Mouse (Mus musculus): Measurements from ENCODE around the gene Fndc5. TPM values are rescaled to one million over a fixed set of nuclear protein-coding genes. Genes with fewer than 3 reads are reported as not detected.

Fndc5 gene
- polyA plus RNA-seq, 1 experiment from 2014 or later = 1.8 TPM

DNA sequence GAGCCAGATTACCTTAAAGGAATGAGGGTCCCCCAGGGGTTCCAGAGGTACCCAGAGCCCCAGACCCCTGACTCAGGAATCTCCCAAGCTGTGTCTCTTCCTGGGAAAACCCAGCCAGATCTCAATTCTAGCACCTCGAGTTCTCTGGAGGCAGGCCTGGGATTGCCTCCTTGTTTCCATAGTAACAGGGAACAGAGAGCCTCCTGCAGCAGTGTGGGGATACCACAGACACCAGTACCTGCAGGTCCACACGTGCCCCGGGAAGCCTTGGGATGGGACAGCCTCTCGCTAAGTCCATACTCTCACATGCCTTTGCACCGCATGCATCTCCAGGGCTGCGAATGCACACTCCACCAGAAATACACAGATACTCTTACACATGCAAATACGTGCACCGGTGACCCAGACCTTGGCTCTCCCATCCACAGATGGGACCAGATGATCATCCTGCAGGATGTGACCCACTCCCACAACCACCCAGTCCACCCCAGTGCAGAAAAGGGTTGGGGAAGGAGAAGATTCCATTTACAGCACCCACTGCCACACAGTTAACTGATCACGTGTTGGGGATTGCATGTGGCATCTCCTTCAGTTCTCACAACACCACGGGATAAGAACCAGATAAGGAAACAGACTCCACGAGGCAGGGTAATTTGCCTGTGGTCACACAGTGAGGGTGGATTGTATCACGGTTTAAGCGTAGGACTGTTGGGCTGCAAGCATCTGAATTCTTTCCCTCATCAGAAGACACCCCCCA is 8.0 kb upstream of the Fndc5 start:
- peaks cover 64% of the 10 kb centered on the region for H3K27me3 ChIP-seq
- H3K27ac ChIP-seq (replicated peaks) = no peak overlapping the region
- H3K36me3 ChIP-seq = no peaks in the 10 kb centered on the region
- peaks cover 50% of the 10 kb centered on the region for H3K4me1 ChIP-seq
- no peak overlapping the region for H3K4me3 ChIP-seq
- ATAC-seq (ENCODE audit: low FRiP score, low read depth) = no peak
- H3K4me2 ChIP-seq (replicated peaks) = no peak overlapping the region
- 67% methylated on average over 13 of the region's 13 CpGs for WGBS
- H3K9ac ChIP-seq (replicated peaks) = no peak overlapping the region
- H3K9me3 ChIP-seq = no peaks in the 10 kb centered on the region

DNA sequence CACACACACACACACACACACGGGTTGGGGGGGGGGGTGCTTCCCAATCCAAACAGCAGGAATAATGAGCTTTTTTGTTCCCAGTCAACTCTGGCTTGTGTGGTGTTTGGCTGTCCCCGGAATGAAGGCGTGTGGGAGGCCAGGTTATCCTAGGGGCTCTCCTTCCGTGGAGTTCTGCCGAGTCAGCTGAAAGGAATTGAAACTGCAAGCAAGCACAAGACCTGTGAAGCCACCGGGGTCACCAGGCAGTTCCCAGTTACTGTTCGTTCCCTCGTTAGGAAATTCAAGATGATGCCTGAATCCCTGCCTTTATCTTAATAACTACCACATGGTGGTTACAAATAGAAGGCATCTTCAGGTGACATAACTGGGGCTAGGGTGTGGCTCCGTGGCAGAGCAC is 7.4 kb upstream of the Fndc5 start:
- Histone ChIP-seq H3K36me3 (no peaks in the 10 kb centered on the region), H3K4me3 (no peak overlapping the region), H3K9ac (replicated peaks) (no peak overlapping the region), H3K9me3 (no peaks in the 10 kb centered on the region), H3K27me3 (peaks cover 59% of the 10 kb centered on the region), H3K4me1 (peaks cover 50% of the 10 kb centered on the region), H3K27ac (replicated peaks) (no peak overlapping the region), H3K4me2 (replicated peaks) (no peak overlapping the region)
- 57% methylated on average over 9 of the region's 9 CpGs for WGBS
- no peak for ATAC-seq (ENCODE audit: low FRiP score, low read depth)

- no peak for ATAC-seq (ENCODE audit: low FRiP score, low read depth)
- H3K4me3 ChIP-seq = no peak overlapping the region
- H3K36me3 ChIP-seq = no peaks in the 10 kb centered on the region
- no peak overlapping the region for H3K27ac ChIP-seq (replicated peaks)
- no peak overlapping the region for H3K9ac ChIP-seq (replicated peaks)
- peaks cover 49% of the 10 kb centered on the region for H3K4me1 ChIP-seq
- H3K4me2 ChIP-seq (replicated peaks) = peak overlapping the region; percentile 25; the same call in 1 of the 2 replicates
- peaks cover 53% of the 10 kb centered on the region for H3K27me3 ChIP-seq
- 3% methylated on average over 8 of the region's 8 CpGs for WGBS
- H3K9me3 ChIP-seq = no peaks in the 10 kb centered on the region
Observed at GRCm38 (mm10) chr4:129130149-129130548, 6.7 kb upstream of the Fndc5 start.

GRCm38 (mm10) chr4:129130755-129131303 is 6.0 kb upstream of the Fndc5 start:
- no peaks in the 10 kb centered on the region for H3K9me3 ChIP-seq
- no peak for ATAC-seq (ENCODE audit: low FRiP score, low read depth)
- H3K4me1 ChIP-seq = peaks cover 43% of the 10 kb centered on the region
- H3K4me2 ChIP-seq (replicated peaks) = peak overlapping the region; percentile 25; the same call in 1 of the 2 replicates
- H3K27ac ChIP-seq (replicated peaks) = no peak overlapping the region
- H3K27me3 ChIP-seq = peaks cover 53% of the 10 kb centered on the region
- H3K9ac ChIP-seq (replicated peaks) = no peak overlapping the region
- 9% methylated on average over 16 of the region's 17 CpGs for WGBS
- H3K36me3 ChIP-seq = no peaks in the 10 kb centered on the region
- 0 out of 2 replicates have a peak overlapping the region, but pooled peaks have one; percentile 7 for H3K4me3 ChIP-seq

GRCm38 (mm10) chr4:129134799-129135585 is 1.8 kb upstream of the Fndc5 start:
- 10% methylated on average over 15 of the region's 15 CpGs for WGBS
- Histone ChIP-seq H3K4me2 (replicated peaks) (peak overlapping the region; percentile 21; the same call in 1 of the 2 replicates), H3K9me3 (no peaks in the 10 kb centered on the region), H3K27me3 (peaks cover 73% of the 10 kb centered on the region), H3K9ac (replicated peaks) (no peak overlapping the region), H3K27ac (replicated peaks) (no peak overlapping the region), H3K36me3 (no peaks in the 10 kb centered on the region), H3K4me1 (peaks cover 31% of the 10 kb centered on the region), H3K4me3 (no peak overlapping the region)
- no peak; the same call in 1 of the 2 replicates for ATAC-seq (ENCODE audit: low FRiP score, low read depth)

DNA sequence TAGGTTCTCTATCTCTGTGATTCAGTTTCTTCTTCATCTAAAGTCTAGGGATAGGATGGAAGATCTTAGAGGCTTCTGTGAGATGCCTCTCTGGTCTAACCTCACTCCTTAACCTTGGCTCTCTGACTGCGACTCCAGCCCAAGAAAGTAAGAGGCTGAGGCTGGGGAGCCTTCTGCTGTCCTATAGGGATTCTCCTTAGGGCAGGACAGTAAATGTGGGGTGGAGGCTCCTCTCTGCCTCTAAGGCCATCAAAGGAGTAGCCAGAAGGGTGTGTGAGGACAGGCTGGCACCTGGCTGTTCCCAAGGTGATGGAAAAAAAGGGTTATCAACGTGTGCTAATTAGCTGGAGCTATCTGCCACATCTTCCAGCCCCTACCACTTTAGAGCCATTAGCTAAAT is 1.2 kb upstream of the Fndc5 start:
- 56% methylated on average over 2 of the region's 2 CpGs for WGBS
- Histone ChIP-seq H3K36me3 (no peaks in the 10 kb centered on the region), H3K4me2 (replicated peaks) (no peak overlapping the region), H3K4me3 (no peak overlapping the region), H3K9me3 (no peaks in the 10 kb centered on the region), H3K27me3 (peaks cover 71% of the 10 kb centered on the region), H3K9ac (replicated peaks) (no peak overlapping the region), H3K4me1 (peaks cover 24% of the 10 kb centered on the region), H3K27ac (replicated peaks) (no peak overlapping the region)
- no peak for ATAC-seq (ENCODE audit: low FRiP score, low read depth)

DNA sequence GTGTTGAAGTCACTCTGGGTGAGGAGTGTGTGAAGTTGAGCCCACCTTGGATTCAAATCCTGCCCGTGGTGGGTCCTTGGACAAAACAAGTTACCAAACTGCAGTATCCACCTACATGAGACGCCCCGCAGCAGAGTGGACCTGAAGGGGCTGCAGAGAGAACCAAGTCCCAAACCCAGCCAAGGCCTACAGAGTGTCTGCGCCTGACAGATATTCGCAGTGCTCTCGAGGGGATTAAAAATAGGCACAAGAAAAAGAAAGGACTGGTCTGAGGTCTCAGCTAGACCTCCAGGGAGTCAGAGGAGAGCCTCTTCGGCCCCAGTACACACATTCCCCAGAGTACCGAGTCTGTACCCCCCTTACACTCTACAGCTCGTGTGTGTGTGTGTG is 615 bp upstream of the Fndc5 start:
- ATAC-seq (ENCODE audit: low FRiP score, low read depth) = no peak
- peak overlapping the region; percentile 61 for H3K4me3 ChIP-seq
- peak overlapping the region; percentile 79; the same call in 1 of the 2 replicates for H3K9ac ChIP-seq (replicated peaks)
- H3K36me3 ChIP-seq = no peaks in the 10 kb centered on the region
- H3K4me2 ChIP-seq (replicated peaks) = peak overlapping the region; percentile 93
- no peak overlapping the region for H3K27ac ChIP-seq (replicated peaks)
- no peaks in the 10 kb centered on the region for H3K9me3 ChIP-seq
- WGBS = 27% methylated on average over 9 of the region's 9 CpGs
- H3K27me3 ChIP-seq = peaks cover 65% of the 10 kb centered on the region
- peaks cover 20% of the 10 kb centered on the region for H3K4me1 ChIP-seq

DNA sequence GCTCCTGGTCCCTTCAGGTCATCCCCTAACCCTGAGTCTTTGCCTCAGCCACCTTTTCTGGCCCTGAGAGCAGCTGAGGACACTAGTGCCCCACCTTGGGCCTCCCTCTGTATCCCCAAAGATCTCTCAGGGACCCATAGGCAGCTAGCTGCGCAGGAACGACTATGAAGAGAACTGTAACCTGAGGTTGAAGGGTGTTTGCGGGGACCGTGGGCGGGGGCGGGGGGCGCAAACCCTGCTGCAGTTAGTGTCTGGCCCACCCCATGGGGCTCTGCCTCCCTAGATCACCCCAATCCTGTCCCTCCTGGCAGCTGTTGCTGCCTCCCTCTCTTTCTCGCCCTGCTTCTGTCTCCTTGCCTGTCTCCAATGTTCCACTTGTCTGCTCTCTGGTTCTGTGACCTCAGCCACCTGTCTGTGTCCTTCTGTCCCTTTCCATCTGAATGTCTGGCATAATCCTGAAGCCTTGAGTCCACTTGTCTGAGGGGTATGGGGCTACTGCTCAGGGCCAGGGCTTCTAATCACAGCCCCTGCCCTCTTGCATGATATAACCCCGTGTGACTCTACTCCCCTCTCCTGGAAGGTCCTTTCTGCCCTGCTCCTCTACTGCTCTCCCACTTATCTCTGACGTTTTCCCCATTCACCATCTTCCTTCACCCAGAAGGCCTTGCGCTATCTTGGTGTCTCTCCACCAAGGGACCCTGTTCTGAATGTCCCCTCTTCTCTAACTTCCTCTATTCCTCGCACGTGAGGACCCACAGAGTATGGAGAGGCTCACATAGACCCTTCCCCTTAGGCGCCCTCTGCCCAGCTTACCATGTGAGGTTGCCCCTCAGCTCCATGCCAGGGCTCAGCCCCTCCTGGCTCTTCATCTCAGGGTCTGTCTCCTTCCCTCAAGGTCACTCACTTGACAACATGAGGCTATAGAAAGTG is 858 bp downstream of the Fndc5 start:
- H3K27me3 ChIP-seq = peaks cover 50% of the 10 kb centered on the region

GRCm38 (mm10) chr4:129139642-129140041 is 2.8 kb downstream of the Fndc5 start:
- no peak for ATAC-seq (ENCODE audit: low FRiP score, low read depth)
- no peak overlapping the region for H3K4me2 ChIP-seq (replicated peaks)
- 87% methylated on average over 5 of the region's 5 CpGs for WGBS

More for the DNA sequence above, 858 bp downstream of the Fndc5 start:
- 46% methylated on average over 14 of the region's 14 CpGs for WGBS
- Histone ChIP-seq H3K4me1 (peaks cover 25% of the 10 kb centered on the region), H3K36me3 (no peaks in the 10 kb centered on the region), H3K9me3 (no peaks in the 10 kb centered on the region), H3K4me2 (replicated peaks) (peak overlapping the region; percentile 93), H3K27ac (replicated peaks) (no peak overlapping the region), H3K4me3 (peak overlapping the region; percentile 61), H3K9ac (replicated peaks) (peak overlapping the region; percentile 79; the same call in 1 of the 2 replicates)
- ATAC-seq (ENCODE audit: low FRiP score, low read depth) = no peak

GRCm38 (mm10) chr4:129140808-129141207 is 4.0 kb downstream of the Fndc5 start:
- Histone ChIP-seq H3K27ac (replicated peaks) (no peak overlapping the region), H3K27me3 (peaks cover 36% of the 10 kb centered on the region), H3K4me2 (replicated peaks) (no peak overlapping the region), H3K9me3 (no peaks in the 10 kb centered on the region), H3K4me3 (no peak overlapping the region), H3K36me3 (no peaks in the 10 kb centered on the region), H3K9ac (replicated peaks) (no peak overlapping the region), H3K4me1 (peaks cover 30% of the 10 kb centered on the region)
- 79% methylated on average over 4 of the region's 4 CpGs for WGBS
- ATAC-seq (ENCODE audit: low FRiP score, low read depth) = no peak

More at GRCm38 (mm10) chr4:129139642-129140041, 2.8 kb downstream of the Fndc5 start:
- Histone ChIP-seq H3K27me3 (peaks cover 44% of the 10 kb centered on the region), H3K4me3 (no peak overlapping the region), H3K27ac (replicated peaks) (no peak overlapping the region), H3K36me3 (no peaks in the 10 kb centered on the region), H3K9me3 (no peaks in the 10 kb centered on the region), H3K4me1 (peaks cover 30% of the 10 kb centered on the region), H3K9ac (replicated peaks) (no peak overlapping the region)

All from midbrain, embryonic 12.5 days (tissue).